10 mouse cellular contexts compared by ENCODE assay signal in the genomic region with DNA sequence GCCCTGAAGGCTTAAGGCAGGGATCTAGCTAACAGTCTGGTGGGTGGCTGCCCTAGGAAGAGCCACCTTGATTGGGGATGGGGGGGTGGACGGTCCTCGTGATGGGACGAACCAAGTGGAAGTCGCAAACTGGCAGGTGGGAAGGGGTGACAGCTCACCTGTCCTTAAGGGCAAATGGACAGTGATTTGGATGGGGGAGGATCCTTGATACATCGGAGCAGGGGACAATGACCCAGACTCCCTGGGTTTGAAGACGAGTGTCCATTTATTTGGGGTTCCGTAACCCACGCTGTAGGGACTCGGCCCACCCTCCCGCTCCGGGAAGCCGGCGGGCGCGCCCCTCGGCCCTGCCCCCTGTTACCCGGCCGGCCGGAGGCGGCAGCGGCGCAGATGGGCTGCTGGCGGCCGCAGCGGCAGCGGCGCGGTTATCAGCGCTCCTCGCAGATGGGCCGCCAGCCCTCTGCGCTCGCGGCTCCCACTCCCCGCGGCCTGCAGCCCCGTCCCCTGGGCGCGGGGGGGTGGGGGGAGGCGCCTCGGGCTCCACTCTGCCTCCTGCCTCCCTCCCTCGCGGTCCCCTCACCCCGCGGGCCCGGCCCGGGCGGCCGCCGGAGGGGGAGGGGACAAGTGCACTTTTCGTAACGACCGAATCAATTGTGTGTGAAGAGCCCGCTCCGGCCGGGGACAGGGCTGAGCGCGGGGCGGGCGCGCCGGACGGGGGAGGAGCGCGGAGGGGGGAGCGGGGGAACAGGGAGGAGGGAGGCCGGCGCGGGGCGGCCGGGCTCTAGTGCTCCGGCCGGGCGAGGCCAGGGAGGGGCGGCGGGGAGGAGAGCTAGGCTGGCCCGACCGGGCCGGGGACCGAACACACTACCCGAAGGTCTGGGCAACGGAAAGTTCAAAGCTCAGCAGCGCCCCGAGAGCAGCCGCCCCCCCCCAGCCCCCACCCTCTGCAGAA. TPM values are rescaled to one million over a fixed set of nuclear protein-coding genes. Genes with fewer than 3 reads are reported as not detected.
DNase-seq lines count a peak whose midpoint lies in the region; ATAC-seq and TF ChIP-seq lines count a peak whose summit lies in the region.
"Had no signal": no experiment of that assay in that cellular context is flagged by ENCODE, and none has a peak within 500 bp of the region (broad histone marks: within the 10 kb centered on the region; RNA-seq: fewer than 3 reads in every experiment).

No protein-coding gene starts in this region.

- peak overlapping the region; percentile 51; the same call in 1 of the 2 replicates for H3K27ac ChIP-seq in embryonic facial prominence, embryonic 13.5 days
- no peak overlapping the region for H3K27ac ChIP-seq in limb, embryonic 14.5 days (replicated peaks; ENCODE audit: low read depth, low read length)
- H3K27ac ChIP-seq in midbrain, embryonic 13.5 days, result peak overlapping the region; percentile 96

- H3K9ac ChIP-seq in embryonic facial prominence, embryonic 13.5 days, result peak overlapping the region; percentile 72
- H3K9ac ChIP-seq in limb, embryonic 14.5 days (ENCODE audit: low read depth, low read length, severe bottlenecking), result peak overlapping the region; percentile 52
- peak overlapping the region; percentile 93 for H3K9ac ChIP-seq in midbrain, embryonic 13.5 days (replicated peaks)

- H3K36me3 ChIP-seq in embryonic facial prominence, embryonic 13.5 days, result no peaks in the 10 kb centered on the region
- H3K36me3 ChIP-seq in limb, embryonic 14.5 days (ENCODE audit: control insufficient read depth, insufficient read depth, low read length), result no peaks in the 10 kb centered on the region
- no peaks in the 10 kb centered on the region for H3K36me3 ChIP-seq in midbrain, embryonic 13.5 days

- H3K4me3 ChIP-seq in embryonic facial prominence, embryonic 13.5 days, result peak overlapping the region; percentile 70
- H3K4me3 ChIP-seq in limb, embryonic 14.5 days (replicated peaks; ENCODE audit: low read length), result peak overlapping the region; percentile 60
- peak overlapping the region; percentile 83 for H3K4me3 ChIP-seq in midbrain, embryonic 13.5 days (replicated peaks)

- peak; percentile 61 for DNase-seq in cerebellum, adult 11 months
- DNase-seq in Muller cell, postnatal 12 days (ENCODE audit: inconsistent ontology term), result peak; percentile 74
- peak; percentile 59 for DNase-seq in heart, postnatal 10 days
- DNase-seq in limb, embryonic 14.5 days (ENCODE audit: low spot score), result no peak
- peak; percentile 82 for DNase-seq in testis, postnatal 10 days (ENCODE audit: low spot score)

- intact Hi-C loops in heart, postnatal 10 days (cut with DNase I), result no loop called here

- no peak for TF ChIP-seq POLR2A in limb, embryonic 14.5 days (IDR thresholded peaks at IDR 0.05; ENCODE audit: borderline replicate concordance, extremely low read depth, insufficient read depth, insufficient read length)

- peaks cover 60% of the 10 kb centered on the region for H3K27me3 ChIP-seq in embryonic facial prominence, embryonic 13.5 days
- H3K27me3 ChIP-seq in limb, embryonic 14.5 days (ENCODE audit: control insufficient read depth, insufficient read depth, low read length), result peaks cover 45% of the 10 kb centered on the region
- H3K27me3 ChIP-seq in midbrain, embryonic 13.5 days, result peaks cover 13% of the 10 kb centered on the region

- no peaks in the 10 kb centered on the region for H3K9me3 ChIP-seq in embryonic facial prominence, embryonic 13.5 days
- no peaks in the 10 kb centered on the region for H3K9me3 ChIP-seq in limb, embryonic 14.5 days (ENCODE audit: control insufficient read depth, low read length)
- H3K9me3 ChIP-seq in midbrain, embryonic 13.5 days, result no peaks in the 10 kb centered on the region

- peaks cover 36% of the 10 kb centered on the region for H3K4me1 ChIP-seq in embryonic facial prominence, embryonic 13.5 days
- peaks cover 11% of the 10 kb centered on the region for H3K4me1 ChIP-seq in limb, embryonic 14.5 days (ENCODE audit: control insufficient read depth, insufficient read depth, low read length)
- peaks cover 64% of the 10 kb centered on the region for H3K4me1 ChIP-seq in midbrain, embryonic 13.5 days (replicated peaks)

- peak overlapping the region; percentile 99 for H3K4me2 ChIP-seq in embryonic facial prominence, embryonic 13.5 days
- peak overlapping the region; percentile 100 for H3K4me2 ChIP-seq in limb, embryonic 14.5 days (replicated peaks; ENCODE audit: low read depth, low read length, severe bottlenecking)
- H3K4me2 ChIP-seq in midbrain, embryonic 13.5 days (replicated peaks), result peak overlapping the region; percentile 91

- no peak for ATAC-seq in cerebellum, adult (ENCODE audit: insufficient number of reproducible peaks, low FRiP score, low TSS enrichment)
- ATAC-seq in embryonic facial prominence, embryonic 13.5 days (ENCODE audit: insufficient number of reproducible peaks, insufficient read depth, low FRiP score, low TSS enrichment, low read depth), result peak; percentile 48; the same call in 1 of the 2 replicates
- peak; percentile 60 for ATAC-seq in limb, embryonic 14.5 days (ENCODE audit: low FRiP score, low read depth)
- peak; percentile 56 for ATAC-seq in midbrain, embryonic 13.5 days

- WGBS in embryonic facial prominence, embryonic 13.5 days, result 2% methylated on average over 83 of the region's 85 CpGs
- WGBS in limb, embryonic 14.5 days, result 2% methylated on average over 42 of the region's 85 CpGs
- WGBS in midbrain, embryonic 13.5 days, result 2% methylated on average over 62 of the region's 85 CpGs

RNA-seq across cellular contexts. Expression of gene Nol4l, which starts 1.9 kb away (rescaled TPM):
- 12.4 and 16.0 TPM in 2 replicates for polyA plus RNA-seq in embryonic facial prominence, embryonic 13.5 days (2015; fragmentation: Nextera tagmentation; extraction: Ambion mirVana)
- total RNA-seq in heart, postnatal 10 days (2021), result 10 to 100 TPM in 1 of 2 experiments, 1 to 10 TPM in 1; 9.5 to 10.4 TPM
- 19.5 and 24.5 TPM in 2 replicates for polyA plus RNA-seq in limb, embryonic 14.5 days (2012; rRNA removed)
- polyA plus RNA-seq in limb, embryonic 14.5 days (2014; fragmentation: Nextera tagmentation; extraction: Ambion mirVana), result 10.1 and 11.9 TPM in 2 replicates
- polyA plus RNA-seq in midbrain, embryonic 13.5 days (2015; fragmentation: Nextera tagmentation; extraction: Ambion mirVana), result 41.9 and 43.9 TPM in 2 replicates

RNA-seq across cellular contexts. Expression of gene 4930404H24Rik, which starts 35.3 kb away (rescaled TPM):
- not detected in 2 replicates for polyA plus RNA-seq in embryonic facial prominence, embryonic 13.5 days (2015; fragmentation: Nextera tagmentation; extraction: Ambion mirVana)
- total RNA-seq in heart, postnatal 10 days (2021), result not detected
- not detected in 2 replicates for polyA plus RNA-seq in limb, embryonic 14.5 days (2012; rRNA removed)
- polyA plus RNA-seq in limb, embryonic 14.5 days (2014; fragmentation: Nextera tagmentation; extraction: Ambion mirVana), result not detected in 2 replicates
- polyA plus RNA-seq in midbrain, embryonic 13.5 days (2015; fragmentation: Nextera tagmentation; extraction: Ambion mirVana), result not detected in 2 replicates
- total RNA-seq: left cerebral cortex, postnatal 10 days had no signal
- polyA plus RNA-seq: C2C12 had no signal
